Mouse (Mus musculus) lung, postnatal 0 days (tissue): ENCODE measurements around the gene Crip2. TPM values are rescaled to one million over a fixed set of nuclear protein-coding genes. Genes with fewer than 3 reads are reported as not detected.

Experiments used
- ATAC-seq: fragments of 200-750 bp; cut with Nextera tagmentation; 2 replicates; pipeline ENCODE4 v1.8.0; 2017; ENCODE audit warnings: moderate library complexity
- DNase-seq: peaks from one replicate; pipeline ENCODE4 v3.0.0-alpha.2; 2016; ENCODE audit warnings: low spot score
- H3K27ac ChIP-seq: fragments of 300-500 bp; sonication (generic); 2 replicates; pipeline ENCODE4 v1.5.1; 2014; ENCODE audit warnings: antibody characterized with exemption, mild to moderate bottlenecking, low read length, mixed read lengths
- H3K27me3 ChIP-seq: fragments of 300-500 bp; sonication (generic); replicated peaks from 2 replicates; pipeline ENCODE4 v1.6.1; 2014; ENCODE audit warnings: low read length, mixed read lengths; ENCODE audit not compliant: insufficient read depth
- H3K36me3 ChIP-seq: fragments of 300-500 bp; sonication (generic); 2 replicates; pipeline ENCODE4 v1.6.1; 2014; ENCODE audit warnings: low read length, mixed read lengths; ENCODE audit not compliant: insufficient read depth
- H3K4me1 ChIP-seq: fragments of 300-500 bp; sonication (generic); 2 replicates; pipeline ENCODE4 v1.6.1; 2014; ENCODE audit warnings: antibody characterized with exemption, low read depth, low read length, mixed read lengths; ENCODE audit not compliant: insufficient read depth
- H3K4me2 ChIP-seq: fragments of 300-500 bp; sonication (generic); replicated peaks from 2 replicates; pipeline ENCODE4 v1.6.1; 2014; ENCODE audit warnings: low read depth, mild to moderate bottlenecking, low read length, moderate library complexity, mixed read lengths
- H3K4me3 ChIP-seq: fragments of 300-500 bp; sonication (generic); 2 replicates; pipeline ENCODE4 v1.5.1; 2014; ENCODE audit warnings: low read depth, low read length
- H3K9ac ChIP-seq: fragments of 300-500 bp; sonication (generic); replicated peaks from 2 replicates; pipeline ENCODE4 v1.6.1; 2014; ENCODE audit warnings: low read depth, mild to moderate bottlenecking
- H3K9me3 ChIP-seq: fragments of 300-500 bp; sonication (generic); 2 replicates; pipeline ENCODE4 v1.6.1; 2016; ENCODE audit warnings: low read length, mixed read lengths
- CTCF ChIP-seq: IDR thresholded peaks from 2 replicates; pipeline ENCODE4 v1.5.1; 2016; ENCODE audit warnings: antibody characterized with exemption, mild to moderate bottlenecking
- EP300 ChIP-seq: IDR thresholded peaks from 2 replicates; pipeline ENCODE4 v1.6.1; 2016; ENCODE audit warnings: antibody characterized with exemption, mild to moderate bottlenecking, control low read depth
- WGBS: fragments of 180-500 bp; shearing (Covaris S2); extraction: QIAGEN DNeasy Blood & Tissue Kit; methylation state at CpG from one replicate; pipeline ENCODE4 v1.1.7; 2014; 5-methylcytosine and 5-hydroxymethylcytosine counted together
- polyA plus RNA-seq: library from polyadenylated mRNA; unstranded; fragments of >200 nt; fragmentation: Nextera tagmentation; extraction: Ambion mirVana; gene quantifications from 2 replicates; pipeline ENCODE4 v1.2.1, GENCODE M21; 2015

Gene Crip2
- polyA plus RNA-seq, 1 experiment from 2014 or later, result 1,498 TPM

DNA sequence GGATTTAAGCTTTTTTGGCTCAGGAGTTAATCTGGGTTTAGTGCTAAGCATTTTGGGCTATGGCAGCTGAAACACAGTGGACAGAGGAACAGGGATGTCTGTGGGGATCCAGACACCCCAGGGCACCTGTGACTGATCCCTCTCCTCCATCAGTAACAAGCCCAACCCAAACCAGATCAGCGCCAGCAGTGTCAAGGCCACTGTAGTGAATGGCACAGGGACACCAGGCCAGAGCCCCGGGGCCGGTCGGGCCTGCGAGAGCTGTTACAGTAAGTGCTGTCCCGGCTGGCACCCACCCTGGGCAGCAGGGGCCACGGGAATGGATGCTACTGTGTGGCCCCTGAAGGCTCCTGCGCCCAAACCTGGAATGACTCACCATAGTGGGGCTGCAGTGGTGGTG, 9.3 kb upstream of the Crip2 start:
- no peak overlapping the region for H3K9ac ChIP-seq
- no peak overlapping the region for H3K4me2 ChIP-seq
- H3K9me3 ChIP-seq, result no peaks in the 10 kb centered on the region
- 98% methylated on average over 8 of the region's 8 CpGs for WGBS
- DNase-seq (no peak), ATAC-seq (no peak)
- TF ChIP-seq EP300, result no peak
- no peak for TF ChIP-seq CTCF
- peaks cover 48% of the 10 kb centered on the region for H3K36me3 ChIP-seq
- H3K4me1 ChIP-seq, result peaks cover 15% of the 10 kb centered on the region
- H3K27me3 ChIP-seq, result no peaks in the 10 kb centered on the region
- H3K27ac ChIP-seq, result no peak overlapping the region
- H3K4me3 ChIP-seq, result no peak overlapping the region

DNA sequence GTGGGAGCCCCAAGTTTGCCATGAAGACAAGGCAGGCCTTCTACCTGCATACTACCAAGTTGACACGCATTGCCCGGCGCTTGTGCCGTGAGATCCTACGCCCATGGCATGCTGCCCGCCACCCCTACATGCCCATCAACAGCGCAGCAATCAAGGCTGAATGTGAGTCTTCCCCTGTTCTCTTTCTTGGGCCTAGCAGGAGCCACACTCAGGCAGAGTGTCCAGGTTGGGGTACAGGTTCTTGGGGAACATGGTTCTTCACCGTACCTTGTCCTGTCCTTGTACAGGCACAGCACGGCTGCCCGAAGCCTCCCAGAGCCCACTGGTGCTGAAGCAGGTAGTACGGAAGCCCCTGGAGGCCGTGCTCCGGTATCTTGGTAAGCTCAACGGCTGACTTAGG, 8.4 kb upstream of the Crip2 start:
- peaks cover 45% of the 10 kb centered on the region for H3K36me3 ChIP-seq
- no peaks in the 10 kb centered on the region for H3K27me3 ChIP-seq
- no peak for TF ChIP-seq EP300
- no peak for TF ChIP-seq CTCF
- ATAC-seq (no peak), DNase-seq (no peak)
- 94% methylated on average over 14 of the region's 14 CpGs for WGBS
- no peak overlapping the region for H3K4me2 ChIP-seq
- H3K9me3 ChIP-seq, result no peaks in the 10 kb centered on the region
- H3K4me1 ChIP-seq, result peaks cover 15% of the 10 kb centered on the region
- H3K4me3 ChIP-seq, result no peak overlapping the region
- peak overlapping the region; percentile 90 for H3K27ac ChIP-seq
- H3K9ac ChIP-seq, result no peak overlapping the region

DNA sequence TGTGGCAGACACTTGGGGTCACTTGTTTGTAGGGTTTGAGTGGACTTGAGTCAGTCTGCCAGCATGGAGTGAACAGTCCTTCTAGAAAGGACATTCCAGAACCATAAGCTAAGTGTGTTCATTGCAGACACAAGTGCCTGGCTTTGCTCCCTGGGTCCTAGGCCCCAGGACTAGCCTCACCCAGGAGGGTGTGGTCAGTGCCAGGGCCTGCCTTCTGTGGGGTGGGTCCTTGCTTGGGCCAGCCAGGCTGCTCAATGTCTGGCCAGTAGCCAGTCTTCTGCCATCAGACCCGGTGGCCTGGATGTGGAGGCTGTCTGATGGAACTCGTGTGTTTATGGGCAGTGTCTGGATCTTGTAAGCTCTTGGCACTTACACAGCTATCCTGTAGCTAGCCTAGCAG, 7.5 kb upstream of the Crip2 start:
- H3K4me3 ChIP-seq, result no peak overlapping the region
- DNase-seq, result peak; percentile 98
- no peaks in the 10 kb centered on the region for H3K27me3 ChIP-seq
- H3K9ac ChIP-seq, result no peak overlapping the region
- no peaks in the 10 kb centered on the region for H3K9me3 ChIP-seq
- no peak overlapping the region for H3K4me2 ChIP-seq
- ATAC-seq, result peak; percentile 98
- peaks cover 15% of the 10 kb centered on the region for H3K4me1 ChIP-seq
- peak overlapping the region; percentile 90 for H3K27ac ChIP-seq
- WGBS, result 9% methylated on average over 2 of the region's 2 CpGs
- TF ChIP-seq CTCF, result 0 out of 2 replicates have a peak, but pooled peaks have one; percentile 3
- TF ChIP-seq EP300, result peak; percentile 92
- peaks cover 40% of the 10 kb centered on the region for H3K36me3 ChIP-seq

DNA sequence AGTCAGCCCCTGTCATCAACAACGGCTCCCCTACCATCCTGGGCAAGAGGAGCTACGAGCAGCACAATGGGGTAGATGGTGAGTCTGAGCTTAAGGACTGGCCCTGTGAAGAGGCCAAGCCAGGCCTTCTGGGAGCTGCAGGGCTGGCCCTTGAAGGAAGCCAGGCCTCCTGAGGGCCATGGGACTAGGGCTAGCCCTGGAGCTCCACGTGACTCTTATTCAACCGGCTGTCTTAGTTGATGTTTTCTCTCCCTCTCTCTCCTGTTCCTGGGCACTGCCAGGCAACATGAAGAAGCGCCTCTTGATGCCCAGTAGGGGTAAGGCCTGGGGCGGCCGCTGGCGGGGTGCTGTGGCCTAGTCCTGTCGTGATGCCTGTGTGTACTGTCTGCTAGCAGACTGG, 6.8 kb upstream of the Crip2 start:
- Histone ChIP-seq H3K4me3 (no peak overlapping the region), H3K9me3 (no peaks in the 10 kb centered on the region), H3K36me3 (peaks cover 35% of the 10 kb centered on the region), H3K4me2 (no peak overlapping the region), H3K27ac (peak overlapping the region; percentile 90), H3K4me1 (peaks cover 15% of the 10 kb centered on the region), H3K9ac (no peak overlapping the region), H3K27me3 (no peaks in the 10 kb centered on the region)
- 77% methylated on average over 8 of the region's 9 CpGs for WGBS
- no peak; the same call in 1 of the 2 replicates for ATAC-seq
- no peak for DNase-seq
- TF ChIP-seq EP300, result no peak
- no peak for TF ChIP-seq CTCF

DNA sequence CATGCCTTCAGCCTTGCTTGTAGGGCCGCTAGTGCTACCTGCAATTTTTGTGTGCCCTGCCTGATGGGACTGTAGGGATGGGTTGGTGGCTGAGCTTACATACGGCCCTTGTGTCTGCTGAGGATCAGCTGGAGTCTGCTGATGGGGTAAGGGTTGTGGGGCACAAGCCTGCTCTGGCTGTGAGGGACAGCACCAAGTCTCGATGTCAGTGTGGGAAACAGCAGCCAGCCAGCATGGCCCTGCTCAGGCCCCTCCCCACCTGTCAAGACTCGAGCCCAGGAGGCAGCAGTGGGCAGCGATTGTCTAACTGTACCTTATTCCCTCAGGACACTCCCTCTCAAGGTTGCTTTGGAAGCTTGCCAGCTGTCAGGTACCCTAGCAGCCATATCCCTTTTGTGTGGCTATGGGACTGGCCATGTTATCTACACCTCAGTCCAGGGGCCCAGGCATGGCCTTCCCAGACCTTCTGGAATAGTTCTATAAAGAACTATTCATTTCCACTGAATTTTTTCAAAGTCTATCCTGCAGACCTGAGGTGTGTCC, 6.1 kb upstream of the Crip2 start:
- Histone ChIP-seq H3K4me2 (no peak overlapping the region), H3K4me1 (peaks cover 20% of the 10 kb centered on the region), H3K4me3 (no peak overlapping the region), H3K36me3 (peaks cover 28% of the 10 kb centered on the region), H3K9me3 (no peaks in the 10 kb centered on the region), H3K9ac (no peak overlapping the region), H3K27ac (peak overlapping the region; percentile 90), H3K27me3 (no peaks in the 10 kb centered on the region)
- DNase-seq (no peak), ATAC-seq (no peak)
- no peak for TF ChIP-seq EP300
- TF ChIP-seq CTCF, result no peak
- WGBS, result 66% methylated on average over 5 of the region's 5 CpGs

DNA sequence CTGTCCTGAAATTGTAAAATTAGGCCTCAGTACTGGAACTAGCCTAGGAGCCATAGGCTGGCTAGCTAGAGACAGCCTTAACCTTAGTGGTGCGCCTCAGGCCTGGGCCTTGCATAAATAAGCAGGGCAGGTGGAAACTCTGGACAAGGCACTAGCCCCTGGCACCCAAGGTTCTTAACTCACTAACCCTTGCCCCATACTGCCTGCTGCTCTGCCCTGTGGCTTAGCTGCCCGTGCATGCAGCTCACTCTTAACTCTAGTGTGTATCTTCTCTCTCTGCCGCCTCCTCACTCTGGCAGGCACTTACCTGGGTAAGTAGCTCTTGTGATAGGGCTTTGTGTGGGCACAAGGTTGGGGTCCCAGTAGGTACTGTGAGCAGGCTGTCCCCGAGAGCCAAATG, 5.5 kb upstream of the Crip2 start:
- Histone ChIP-seq H3K27me3 (no peaks in the 10 kb centered on the region), H3K36me3 (peaks cover 23% of the 10 kb centered on the region), H3K27ac (peak overlapping the region; percentile 43; the same call in 1 of the 2 replicates), H3K4me1 (peaks cover 26% of the 10 kb centered on the region), H3K4me2 (no peak overlapping the region), H3K4me3 (no peak overlapping the region), H3K9me3 (no peaks in the 10 kb centered on the region), H3K9ac (no peak overlapping the region)
- ATAC-seq (no peak), DNase-seq (no peak)
- 67% methylated on average over 4 of the region's 4 CpGs for WGBS
- TF ChIP-seq EP300, result no peak
- no peak for TF ChIP-seq CTCF

DNA sequence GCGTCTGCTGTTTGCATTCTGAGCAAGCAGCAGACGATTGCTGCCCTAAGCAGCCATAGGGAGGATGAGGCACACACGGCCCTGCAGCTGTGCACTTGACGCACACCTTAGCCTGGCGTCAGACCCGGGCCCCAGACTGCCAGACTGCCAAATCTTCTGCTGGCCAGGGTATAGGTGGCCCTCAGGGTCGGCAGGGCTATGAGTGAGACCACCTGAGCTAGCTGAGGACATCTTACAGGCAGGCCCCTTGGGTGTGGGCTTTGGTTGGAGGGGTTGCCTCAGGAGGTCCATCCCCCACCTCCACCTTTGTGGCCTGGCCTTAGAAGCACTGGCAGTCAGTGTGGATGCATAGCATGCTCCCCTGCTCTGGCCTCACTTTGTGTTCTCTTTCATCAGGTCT, 4.6 kb upstream of the Crip2 start:
- H3K9me3 ChIP-seq, result no peaks in the 10 kb centered on the region
- TF ChIP-seq EP300 (no peak), CTCF (no peak)
- peaks cover 21% of the 10 kb centered on the region for H3K36me3 ChIP-seq
- no peak overlapping the region for H3K9ac ChIP-seq
- H3K4me3 ChIP-seq, result no peak overlapping the region
- WGBS, result 89% methylated on average over 7 of the region's 7 CpGs
- ATAC-seq, result no peak
- H3K4me1 ChIP-seq, result peaks cover 29% of the 10 kb centered on the region
- H3K4me2 ChIP-seq, result no peak overlapping the region
- no peaks in the 10 kb centered on the region for H3K27me3 ChIP-seq
- no peak overlapping the region for H3K27ac ChIP-seq
- DNase-seq, result no peak
